Mouse (Mus musculus): ENCODE measurements around the gene Hjurp.
"Not testable (repeated sequence)": the region's sequence is repeated elsewhere in the genome, so short reads cannot be mapped to it uniquely, and the experiment has no call there.

Hjurp gene

GRCm38 (mm10) chr1:88240072-88240471 is 37.4 kb downstream of the Hjurp start:
- DNase-seq (ENCODE audit: low read depth, low spot score): no peak

- no peak for DNase-seq (ENCODE audit: low read depth, low spot score)
These were observed 38.7 kb downstream of the Hjurp start for GRCm38 (mm10) chr1:88238771-88239170.

GRCm38 (mm10) chr1:88237311-88237710 is 40.1 kb downstream of the Hjurp start:
- no peak for DNase-seq (ENCODE audit: low read depth, low spot score)

- DNase-seq (ENCODE audit: low read depth, low spot score): no peak
These were observed 41.5 kb downstream of the Hjurp start for GRCm38 (mm10) chr1:88235894-88236415.

- no peak for DNase-seq (ENCODE audit: low read depth, low spot score)
These were observed 42.2 kb downstream of the Hjurp start for GRCm38 (mm10) chr1:88235046-88235893.

GRCm38 (mm10) chr1:88234646-88235045 is 42.8 kb downstream of the Hjurp start:
- no peak for DNase-seq (ENCODE audit: low read depth, low spot score)

GRCm38 (mm10) chr1:88234248-88234610 is 43.2 kb downstream of the Hjurp start:
- DNase-seq (ENCODE audit: low read depth, low spot score): no peak

- DNase-seq (ENCODE audit: low read depth, low spot score): no peak
These were observed 43.8 kb downstream of the Hjurp start for GRCm38 (mm10) chr1:88233421-88234247.

- DNase-seq (ENCODE audit: low read depth, low spot score): no peak
These were observed 44.6 kb downstream of the Hjurp start for GRCm38 (mm10) chr1:88232664-88233380.

- DNase-seq (ENCODE audit: low read depth, low spot score): no peak
These were observed 45.5 kb downstream of the Hjurp start for GRCm38 (mm10) chr1:88231803-88232499.

GRCm38 (mm10) chr1:88230981-88231802 is 46.2 kb downstream of the Hjurp start:
- no peak for DNase-seq (ENCODE audit: low read depth, low spot score)

GRCm38 (mm10) chr1:88230421-88230820 is 47.0 kb downstream of the Hjurp start:
- no peak for DNase-seq (ENCODE audit: low read depth, low spot score)

GRCm38 (mm10) chr1:88229986-88230385 is 47.4 kb downstream of the Hjurp start:
- no peak for DNase-seq (ENCODE audit: low read depth, low spot score)

GRCm38 (mm10) chr1:88229566-88229965 is 47.9 kb downstream of the Hjurp start:
- no peak for DNase-seq (ENCODE audit: low read depth, low spot score)

GRCm38 (mm10) chr1:88228121-88228520 is 49.3 kb downstream of the Hjurp start:
- no peak for DNase-seq (ENCODE audit: low read depth, low spot score)

GRCm38 (mm10) chr1:88227482-88227881 is 50.0 kb downstream of the Hjurp start:
- DNase-seq (ENCODE audit: low read depth, low spot score): no peak

GRCm38 (mm10) chr1:88226670-88227379 is 50.6 kb downstream of the Hjurp start, which contains the start of gene Mroh2a:
TSS of gene Mroh2a (plus strand) at chr1:88226986.
- no peak for DNase-seq (ENCODE audit: low read depth, low spot score)

- no peak for DNase-seq (ENCODE audit: low read depth, low spot score)
These were observed 51.7 kb downstream of the Hjurp start for GRCm38 (mm10) chr1:88225741-88226140.

- DNase-seq (ENCODE audit: low read depth, low spot score): not testable (repeated sequence)
These were observed 52.1 kb downstream of the Hjurp start for GRCm38 (mm10) chr1:88225301-88225700.

All from mesoderm, embryonic 11.5 days (tissue).